Mouse (Mus musculus) forebrain, embryonic 16.5 days (tissue): Measurements from ENCODE around the gene Spc24. TPM values are rescaled to one million over a fixed set of nuclear protein-coding genes. Genes with fewer than 3 reads are reported as not detected.
A peak's percentile ranks its signal among the peaks of the same experiment; 100 is the strongest.

Experiments used
- ATAC-seq: fragments of 200-750 bp; cut with Nextera tagmentation; 2 replicates; pipeline ENCODE4 v1.8.0; 2017; ENCODE audit warnings: mild to moderate bottlenecking, moderate library complexity
- H3K27ac ChIP-seq: fragments of 300-500 bp; sonication (generic); 2 replicates; pipeline ENCODE4 v1.5.1; 2014; ENCODE audit warnings: low read length, control low read depth
- H3K27me3 ChIP-seq: fragments of 300-500 bp; sonication (generic); replicated peaks from 2 replicates; pipeline ENCODE4 v1.6.1; 2014; ENCODE audit warnings: low read length; ENCODE audit not compliant: control insufficient read depth, insufficient read depth
- H3K36me3 ChIP-seq: fragments of 300-500 bp; sonication (generic); 2 replicates; pipeline ENCODE4 v1.6.1; 2014; ENCODE audit not compliant: control insufficient read depth, insufficient read depth
- H3K4me1 ChIP-seq: fragments of 300-500 bp; sonication (generic); replicated peaks from 2 replicates; pipeline ENCODE4 v1.6.1; 2014; ENCODE audit warnings: low read length; ENCODE audit not compliant: control insufficient read depth, insufficient read depth
- H3K4me2 ChIP-seq: fragments of 300-500 bp; sonication (generic); 2 replicates; pipeline ENCODE4 v1.6.1; 2014; ENCODE audit warnings: mild to moderate bottlenecking, low read length, control low read depth
- H3K4me3 ChIP-seq: fragments of 300-500 bp; sonication (generic); replicated peaks from 2 replicates; pipeline ENCODE4 v1.5.1; 2014; ENCODE audit warnings: mild to moderate bottlenecking, low read length, control low read depth
- H3K9ac ChIP-seq: fragments of 300-500 bp; sonication (generic); replicated peaks from 2 replicates; pipeline ENCODE4 v1.6.1; 2014; ENCODE audit warnings: low read depth, low read length, control low read depth
- H3K9me3 ChIP-seq: fragments of 300-500 bp; sonication (generic); 2 replicates; pipeline ENCODE4 v1.6.1; 2016; ENCODE audit warnings: low read length; ENCODE audit not compliant: control insufficient read depth
- WGBS: fragments of 180-500 bp; shearing (Covaris S2); extraction: QIAGEN DNeasy Blood & Tissue Kit; methylation state at CpG from one replicate; pipeline ENCODE4 v1.1.7; 2014; 5-methylcytosine and 5-hydroxymethylcytosine counted together
- polyA plus RNA-seq: library from polyadenylated mRNA; unstranded; fragments of >200 nt; fragmentation: Nextera tagmentation; extraction: Ambion mirVana; gene quantifications from 2 replicates; pipeline ENCODE4 v1.2.1, GENCODE M21; 2015

Spc24 gene
- polyA plus RNA-seq, 1 experiment from 2014 or later = 35.1 TPM

GRCm38 (mm10) chr9:21752252-21752792 lies 7.8 kb downstream of the Spc24 start:
- Histone ChIP-seq H3K27me3 (no peaks in the 10 kb centered on the region), H3K4me3 (no peak overlapping the region), H3K4me1 (peaks cover 7% of the 10 kb centered on the region), H3K9ac (no peak overlapping the region), H3K4me2 (no peak overlapping the region), H3K9me3 (no peaks in the 10 kb centered on the region), H3K27ac (no peak overlapping the region), H3K36me3 (peaks cover 11% of the 10 kb centered on the region; the same call in 1 of the 2 replicates)
- ATAC-seq = no peak
- WGBS = 66% methylated on average over 10 of the region's 10 CpGs

GRCm38 (mm10) chr9:21751347-21751746 lies 8.8 kb downstream of the Spc24 start:
- H3K27ac ChIP-seq = no peak overlapping the region
- no peak overlapping the region for H3K9ac ChIP-seq
- H3K9me3 ChIP-seq = no peaks in the 10 kb centered on the region
- H3K4me1 ChIP-seq = peaks cover 7% of the 10 kb centered on the region
- peaks cover 16% of the 10 kb centered on the region; the same call in 1 of the 2 replicates for H3K36me3 ChIP-seq
- no peaks in the 10 kb centered on the region for H3K27me3 ChIP-seq
- WGBS = 47% methylated on average over 6 of the region's 6 CpGs
- H3K4me3 ChIP-seq = no peak overlapping the region
- ATAC-seq = no peak
- no peak overlapping the region for H3K4me2 ChIP-seq

- 84% methylated on average over 3 of the region's 3 CpGs for WGBS
- no peaks in the 10 kb centered on the region for H3K27me3 ChIP-seq
- H3K4me3 ChIP-seq = no peak overlapping the region
- no peak overlapping the region for H3K9ac ChIP-seq
- H3K36me3 ChIP-seq = peaks cover 21% of the 10 kb centered on the region; the same call in 1 of the 2 replicates
- peaks cover 7% of the 10 kb centered on the region for H3K4me1 ChIP-seq
- no peak for ATAC-seq
- no peak overlapping the region for H3K4me2 ChIP-seq
- H3K9me3 ChIP-seq = no peaks in the 10 kb centered on the region
- H3K27ac ChIP-seq = no peak overlapping the region
These were observed 9.7 kb downstream of the Spc24 start for GRCm38 (mm10) chr9:21750370-21750769.

- 85% methylated on average over 6 of the region's 6 CpGs for whole genome bisulfite sequencing
- peaks cover 21% of the 10 kb centered on the region; the same call in 1 of the 2 replicates for H3K36me3 ChIP-seq
- H3K4me1 ChIP-seq = peaks cover 7% of the 10 kb centered on the region
- H3K9ac ChIP-seq = no peak overlapping the region
- H3K4me3 ChIP-seq = no peak overlapping the region
- H3K4me2 ChIP-seq = no peak overlapping the region
- H3K27me3 ChIP-seq = no peaks in the 10 kb centered on the region
- H3K27ac ChIP-seq = no peak overlapping the region
- H3K9me3 ChIP-seq = no peaks in the 10 kb centered on the region
- ATAC-seq = no peak
These were observed 10.6 kb downstream of the Spc24 start for GRCm38 (mm10) chr9:21749382-21750118.

GRCm38 (mm10) chr9:21748491-21748890 lies 11.6 kb downstream of the Spc24 start:
- H3K27ac ChIP-seq = peak overlapping the region; percentile 58
- WGBS = 82% methylated on average over 10 of the region's 10 CpGs
- H3K9me3 ChIP-seq = no peaks in the 10 kb centered on the region
- H3K4me2 ChIP-seq = no peak overlapping the region
- no peak overlapping the region for H3K9ac ChIP-seq
- no peak for ATAC-seq
- no peak overlapping the region for H3K4me3 ChIP-seq
- no peaks in the 10 kb centered on the region for H3K27me3 ChIP-seq
- peaks cover 25% of the 10 kb centered on the region; the same call in 1 of the 2 replicates for H3K36me3 ChIP-seq
- peaks cover 7% of the 10 kb centered on the region for H3K4me1 ChIP-seq

GRCm38 (mm10) chr9:21748033-21748432 lies 12.1 kb downstream of the Spc24 start:
- peak; percentile 78 for ATAC-seq

GRCm38 (mm10) chr9:21747238-21747774 lies 12.8 kb downstream of the Spc24 start:
- 90% methylated on average over 3 of the region's 3 CpGs for WGBS
- no peak for ATAC-seq
- Histone ChIP-seq H3K9ac (no peak overlapping the region), H3K4me1 (peaks cover 7% of the 10 kb centered on the region), H3K27ac (no peak overlapping the region), H3K9me3 (no peaks in the 10 kb centered on the region), H3K27me3 (no peaks in the 10 kb centered on the region), H3K4me2 (no peak overlapping the region), H3K4me3 (no peak overlapping the region), H3K36me3 (peaks cover 25% of the 10 kb centered on the region; the same call in 1 of the 2 replicates)

More at GRCm38 (mm10) chr9:21748033-21748432, 12.1 kb downstream of the Spc24 start:
- Histone ChIP-seq H3K36me3 (peaks cover 25% of the 10 kb centered on the region; the same call in 1 of the 2 replicates), H3K9me3 (no peaks in the 10 kb centered on the region), H3K9ac (no peak overlapping the region), H3K4me3 (no peak overlapping the region), H3K4me2 (no peak overlapping the region), H3K27ac (peak overlapping the region; percentile 58), H3K27me3 (no peaks in the 10 kb centered on the region), H3K4me1 (peaks cover 7% of the 10 kb centered on the region)
- WGBS = 58% methylated on average over 7 of the region's 7 CpGs

- Histone ChIP-seq H3K27ac (no peak overlapping the region), H3K27me3 (no peaks in the 10 kb centered on the region), H3K36me3 (peaks cover 27% of the 10 kb centered on the region), H3K4me1 (no peaks in the 10 kb centered on the region), H3K4me2 (no peak overlapping the region), H3K9ac (no peak overlapping the region), H3K4me3 (no peak overlapping the region), H3K9me3 (no peaks in the 10 kb centered on the region)
- WGBS = 97% methylated on average over 11 of the region's 11 CpGs
- no peak for ATAC-seq
These were observed 18.6 kb downstream of the Spc24 start for GRCm38 (mm10) chr9:21741514-21741913.

- Histone ChIP-seq H3K9me3 (no peaks in the 10 kb centered on the region), H3K4me1 (no peaks in the 10 kb centered on the region), H3K4me2 (no peak overlapping the region), H3K4me3 (no peak overlapping the region), H3K27me3 (no peaks in the 10 kb centered on the region), H3K27ac (no peak overlapping the region), H3K9ac (no peak overlapping the region), H3K36me3 (peaks cover 21% of the 10 kb centered on the region)
- WGBS = 97% methylated on average over 14 of the region's 14 CpGs
- ATAC-seq = no peak
These were observed 19.7 kb downstream of the Spc24 start for GRCm38 (mm10) chr9:21740427-21740826.
